ENCODE assay signal across 16 mouse cellular contexts in genomic region chr2:118664975-118665516, GRCm38 (mm10). TPM values are rescaled to one million over a fixed set of nuclear protein-coding genes. Genes with fewer than 3 reads are reported as not detected.
DNase-seq lines count a peak whose midpoint lies in the region; ATAC-seq and TF ChIP-seq lines count a peak whose summit lies in the region.
"Had no signal": no experiment of that assay in that cellular context is flagged by ENCODE, and none has a peak within 500 bp of the region (broad histone marks: within the 10 kb centered on the region; RNA-seq: fewer than 3 reads in every experiment).

No protein-coding gene starts in this region.

- no peaks in the 10 kb centered on the region for H3K9me3 ChIP-seq in hindbrain, embryonic 13.5 days
- H3K9me3 ChIP-seq in hindbrain, embryonic 10.5 days, result no peaks in the 10 kb centered on the region
- no peaks in the 10 kb centered on the region for H3K9me3 ChIP-seq in hindbrain, postnatal 0 days (ENCODE audit: low read length)
- H3K9me3 ChIP-seq: embryonic facial prominence, embryonic 13.5 days; limb, embryonic 15.5 days; neural tube, embryonic 12.5 days had no signal

- DNase-seq in adrenal gland, adult 2 months, result peak; percentile 53
- DNase-seq in adrenal gland, postnatal 25 days, result no peak
- no peak for DNase-seq in hindbrain, embryonic 10.5 days (ENCODE audit: low spot score)
- peak; percentile 59 to 73 for DNase-seq in lung, adult 18-20 months
- no peak for DNase-seq in lung, postnatal 25 days (ENCODE audit: low spot score)
- DNase-seq in hindbrain, postnatal 0 days (ENCODE audit: low spot score), result no peak
- no peak for DNase-seq in gastrocnemius, postnatal 10 days
- DNase-seq: cerebellum, postnatal 10 days had no signal

- no peak for TF ChIP-seq CTCF in hindbrain, postnatal 0 days (IDR thresholded peaks at IDR 0.05; ENCODE audit: low read depth)

- peaks cover 57% of the 10 kb centered on the region for H3K4me1 ChIP-seq in hindbrain, embryonic 13.5 days (replicated peaks)
- H3K4me1 ChIP-seq in hindbrain, embryonic 10.5 days (replicated peaks), result peaks cover 38% of the 10 kb centered on the region
- peaks cover 19% of the 10 kb centered on the region for H3K4me1 ChIP-seq in hindbrain, postnatal 0 days (ENCODE audit: insufficient read depth, low read length)

- H3K4me2 ChIP-seq in hindbrain, embryonic 13.5 days, result peak overlapping the region; percentile 79
- H3K4me2 ChIP-seq in hindbrain, postnatal 0 days (ENCODE audit: low read depth, low read length), result peak overlapping the region; percentile 86

- H3K36me3 ChIP-seq in hindbrain, embryonic 13.5 days, result no peaks in the 10 kb centered on the region
- H3K36me3 ChIP-seq in hindbrain, embryonic 10.5 days, result no peaks in the 10 kb centered on the region
- no peaks in the 10 kb centered on the region for H3K36me3 ChIP-seq in hindbrain, postnatal 0 days (ENCODE audit: insufficient read depth, low read length)
- H3K36me3 ChIP-seq: embryonic facial prominence, embryonic 13.5 days; limb, embryonic 15.5 days; neural tube, embryonic 12.5 days had no signal

- 81% methylated on average over 3 of the region's 3 CpGs for WGBS in hindbrain, embryonic 13.5 days
- WGBS in hindbrain, embryonic 10.5 days, result 71% methylated on average over 3 of the region's 3 CpGs
- 74% methylated on average over 3 of the region's 3 CpGs for WGBS in hindbrain, postnatal 0 days

- peaks cover 15% of the 10 kb centered on the region for H3K27me3 ChIP-seq in hindbrain, embryonic 13.5 days
- H3K27me3 ChIP-seq in hindbrain, embryonic 10.5 days (ENCODE audit: insufficient read depth, poor library complexity, severe bottlenecking), result peaks cover 62% of the 10 kb centered on the region
- H3K27me3 ChIP-seq in hindbrain, postnatal 0 days (ENCODE audit: insufficient read depth, low read length), result no peaks in the 10 kb centered on the region

- no peak overlapping the region; the same call in 1 of the 2 replicates for H3K4me3 ChIP-seq in hindbrain, embryonic 13.5 days
- H3K4me3 ChIP-seq in hindbrain, embryonic 10.5 days, result no peak overlapping the region
- H3K4me3 ChIP-seq in hindbrain, postnatal 0 days (ENCODE audit: low read length), result peak overlapping the region; percentile 52
- H3K4me3 ChIP-seq: embryonic facial prominence, embryonic 13.5 days; limb, embryonic 15.5 days; neural tube, embryonic 12.5 days had no signal

- no peak for ATAC-seq in hindbrain, embryonic 13.5 days (ENCODE audit: low FRiP score)
- ATAC-seq in hindbrain, postnatal 0 days, result no peak
- ATAC-seq: activated CD4-positive, CD25-positive, alpha-beta regulatory T cell, adult 4 months had no signal

- H3K9ac ChIP-seq in hindbrain, embryonic 13.5 days, result peak overlapping the region; percentile 35; the same call in 1 of the 2 replicates
- H3K9ac ChIP-seq in hindbrain, postnatal 0 days (replicated peaks; ENCODE audit: low read length), result no peak overlapping the region
- H3K9ac ChIP-seq: embryonic facial prominence, embryonic 13.5 days; limb, embryonic 15.5 days; neural tube, embryonic 12.5 days had no signal

- no peak overlapping the region for H3K27ac ChIP-seq in hindbrain, embryonic 13.5 days
- H3K27ac ChIP-seq in hindbrain, embryonic 10.5 days, result no peak overlapping the region
- H3K27ac ChIP-seq in hindbrain, postnatal 0 days, result no peak overlapping the region
- H3K27ac ChIP-seq: embryonic facial prominence, embryonic 13.5 days; neural tube, embryonic 12.5 days had no signal

RNA-seq across cellular contexts. Expression of gene Pak6, which starts 1.9 kb away (rescaled TPM):
- total RNA-seq in adrenal gland, adult 2 months (2021), result 10 to 100 TPM; 12.0 to 22.5 TPM
- polyA plus RNA-seq in adrenal gland, adult 2 months (2012; rRNA removed), result 35.3 and 38.7 TPM in 2 replicates
- total RNA-seq in adrenal gland, postnatal 25 days (2021), result 22.6 and 23.1 TPM in 2 replicates
- polyA plus RNA-seq in hindbrain, embryonic 13.5 days (2015; fragmentation: Nextera tagmentation; extraction: Ambion mirVana), result 22.0 and 23.2 TPM in 2 replicates
- 0.25 and 0.90 TPM in 2 replicates for polyA plus RNA-seq in hindbrain, embryonic 10.5 days (2016; fragmentation: Nextera tagmentation; extraction: Ambion mirVana)
- total RNA-seq in hindbrain, postnatal 0 days (2014; rRNA removed), result 74.6 and 79.0 TPM in 2 replicates
- polyA plus RNA-seq in hindbrain, postnatal 0 days (2015; fragmentation: Nextera tagmentation; extraction: Ambion mirVana), result 36.5 and 40.8 TPM in 2 replicates
- under 1 TPM; 0.33 to 0.43 TPM for total RNA-seq in gastrocnemius, postnatal 10 days (2021)
- total RNA-seq: megakaryocyte, adult 5-6 weeks had no signal
- polyA plus RNA-seq: activated CD4-positive, CD25-positive, alpha-beta regulatory T cell, adult 4 months had no signal

RNA-seq across cellular contexts. Expression of gene Ankrd63, which starts 38.7 kb away (rescaled TPM):
- under 1 TPM; 0.14 to 0.35 TPM for total RNA-seq in adrenal gland, adult 2 months (2021)
- 0.26 and 0.29 TPM in 2 replicates for polyA plus RNA-seq in adrenal gland, adult 2 months (2012; rRNA removed)
- total RNA-seq in adrenal gland, postnatal 25 days (2021), result 0.27 and 0.67 TPM in 2 replicates
- not detected in 2 replicates for polyA plus RNA-seq in hindbrain, embryonic 13.5 days (2015; fragmentation: Nextera tagmentation; extraction: Ambion mirVana)
- polyA plus RNA-seq in hindbrain, embryonic 10.5 days (2016; fragmentation: Nextera tagmentation; extraction: Ambion mirVana), result not detected in 2 replicates
- total RNA-seq in hindbrain, postnatal 0 days (2014; rRNA removed), result 0.18 TPM in 1 of 2 replicates, not detected in the other
- polyA plus RNA-seq in hindbrain, postnatal 0 days (2015; fragmentation: Nextera tagmentation; extraction: Ambion mirVana), result 0.08 TPM in 1 of 2 replicates, not detected in the other
- total RNA-seq in gastrocnemius, postnatal 10 days (2021), result under 1 TPM in 1 of 2 experiments, not detected in 1; 0.09 TPM
- total RNA-seq: ES-E14 had no signal
- polyA plus RNA-seq: activated CD4-positive, CD25-positive, alpha-beta regulatory T cell, adult 4 months; neural tube, embryonic 12.5 days; thymus, postnatal 0 days had no signal

Comparison
In these comparisons a context has a peak if more than half of its experiments do, and no peak if none do; other contexts are left out.
1. DNase-seq: peak in adrenal gland, adult 2 months (single experiment) and lung, adult 18-20 months (2 of 2); none in adrenal gland, postnatal 25 days (single experiment), hindbrain, embryonic 10.5 days (single experiment), lung, postnatal 25 days (single experiment), hindbrain, postnatal 0 days (single experiment) and gastrocnemius, postnatal 10 days (single experiment).
2. RNA of gene Pak6, which starts 1.9 kb away (total RNA-seq): 74.6 to 79.0 TPM in hindbrain, postnatal 0 days, 22.6 to 23.1 TPM in adrenal gland, postnatal 25 days and 12.0 to 22.5 TPM in adrenal gland, adult 2 months; 0.33 to 0.43 TPM in gastrocnemius, postnatal 10 days; every median in the first group is over 4 times any median in the second.